Mouse (Mus musculus) cerebellum, postnatal 10 days (tissue): ENCODE measurements around the gene Nek6.

Source experiments
- DNase-seq, 2 experiments: peaks; one replicate each; pipeline ENCODE4 v3.0.0; 2021; ENCODE audit warnings: mixed read lengths in 2 of 2

Nek6 gene

GRCm38 (mm10) chr2:38510120-38510519 lies 1.3 kb upstream of the Nek6 start:
- DNase-seq: peak; percentile 69 to 73

- peak; percentile 66 to 76 for DNase-seq
These were observed 1.1 kb downstream of the Nek6 start for GRCm38 (mm10) chr2:38512308-38513182.

GRCm38 (mm10) chr2:38513183-38513529 lies 1.7 kb downstream of the Nek6 start:
- DNase-seq: no peak

- DNase-seq: no peak
These were observed 3.0 kb downstream of the Nek6 start for GRCm38 (mm10) chr2:38514411-38514810.

- DNase-seq: peak in 1 of 2 experiments; percentile 29
These were observed 4.0 kb downstream of the Nek6 start for GRCm38 (mm10) chr2:38515446-38515845.

- DNase-seq: no peak
These were observed 5.0 kb downstream of the Nek6 start for GRCm38 (mm10) chr2:38516471-38516870.

- DNase-seq: no peak
These were observed 5.6 kb downstream of the Nek6 start for GRCm38 (mm10) chr2:38517045-38517444.

GRCm38 (mm10) chr2:38518719-38519118 lies 7.3 kb downstream of the Nek6 start:
- no peak for DNase-seq

- DNase-seq: no peak
These were observed 8.5 kb downstream of the Nek6 start for GRCm38 (mm10) chr2:38519934-38520333.

GRCm38 (mm10) chr2:38521618-38522017 lies 10.2 kb downstream of the Nek6 start:
- DNase-seq: no peak

GRCm38 (mm10) chr2:38522354-38522753 lies 10.9 kb downstream of the Nek6 start:
- DNase-seq: no peak

- no peak for DNase-seq
These were observed 12.5 kb downstream of the Nek6 start for GRCm38 (mm10) chr2:38523781-38524445.

GRCm38 (mm10) chr2:38525034-38525433 lies 13.6 kb downstream of the Nek6 start:
- no peak for DNase-seq

- no peak for DNase-seq
These were observed 18.2 kb downstream of the Nek6 start for GRCm38 (mm10) chr2:38529582-38530152.

- DNase-seq: peak in 1 of 2 experiments; percentile 27
These were observed 19.5 kb downstream of the Nek6 start for GRCm38 (mm10) chr2:38530955-38531381.

GRCm38 (mm10) chr2:38533322-38533721 lies 21.9 kb downstream of the Nek6 start:
- no peak for DNase-seq

GRCm38 (mm10) chr2:38533767-38534166 lies 22.3 kb downstream of the Nek6 start:
- DNase-seq: no peak

- DNase-seq: no peak
These were observed 22.9 kb downstream of the Nek6 start for GRCm38 (mm10) chr2:38534241-38534940.

- DNase-seq: no peak
These were observed 23.6 kb downstream of the Nek6 start for GRCm38 (mm10) chr2:38535051-38535450.

GRCm38 (mm10) chr2:38535521-38536220 lies 24.2 kb downstream of the Nek6 start:
- no peak for DNase-seq

- DNase-seq: no peak
These were observed 24.9 kb downstream of the Nek6 start for GRCm38 (mm10) chr2:38536331-38536731.

- peak; percentile 98 for DNase-seq
These were observed 28.2 kb downstream of the Nek6 start for GRCm38 (mm10) chr2:38539677-38540076.
